Mouse (Mus musculus) embryo, embryonic 11.5 days (tissue): ENCODE data around the gene Gm28870.
"Not testable (repeated sequence)": the region's sequence is repeated elsewhere in the genome, so short reads cannot be mapped to it uniquely, and the experiment has no call there.

Experiments
- DNase-seq: peaks from one replicate; pipeline ENCODE4 v3.0.0-alpha.2; 2012; ENCODE audit warnings: low read depth, low spot score

The Gm28870 gene

GRCm38 (mm10) chrY:50096976-50097375, at the start of gene Gm28870:
Gene Gm28870 (plus strand): TSS chrY:50097276.
- DNase-seq: not testable (repeated sequence)
